Mouse (Mus musculus) spleen, postnatal 36 days (tissue): ENCODE results near the gene Pus7l.

Source experiments
- DNase-seq, 2 experiments: peaks; one replicate each; pipeline ENCODE4 v3.0.0; 2022; ENCODE audit warnings: low spot score in 2 of 2, mixed read lengths in 1 of 2

Pus7l gene

DNA sequence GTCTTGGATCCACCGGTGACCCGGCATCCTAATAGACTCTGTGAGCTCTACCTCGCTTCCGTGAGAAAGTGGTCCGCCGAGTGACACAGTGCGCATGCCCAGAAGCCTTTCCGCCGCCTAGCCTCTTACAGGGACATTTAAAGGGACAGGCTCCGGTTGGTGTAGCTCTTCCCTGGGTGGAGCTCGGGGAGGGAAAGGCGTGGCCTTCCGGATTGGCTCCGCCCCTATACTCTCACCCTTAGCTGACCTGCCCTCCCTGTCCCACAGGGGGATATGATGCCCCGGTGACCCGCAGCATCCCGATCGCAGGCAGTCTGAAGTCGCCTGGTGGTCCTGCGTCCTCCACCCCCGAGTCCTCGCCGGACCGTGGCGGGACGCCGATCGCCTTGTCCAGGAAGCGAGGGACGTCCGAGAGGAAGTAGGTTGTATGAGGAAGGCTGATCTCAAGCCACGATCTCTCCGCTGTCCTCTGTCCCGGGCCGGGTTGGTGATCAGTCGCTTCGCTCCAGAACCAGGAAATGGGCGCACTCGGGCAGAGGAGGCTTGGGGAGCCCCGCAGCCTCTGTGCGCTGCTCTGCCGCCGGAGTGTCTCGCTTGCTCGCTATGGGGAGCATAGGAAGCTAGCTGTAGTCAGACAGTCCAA, at the start of gene Pus7l, which contains the start of gene Irak4:
TSS of gene Pus7l (minus strand) at position 139 of the 643 bp plus-strand sequence.
TSS of gene Irak4 (plus strand) at position 235 of the 643 bp plus-strand sequence.
- DNase-seq: peak; percentile 93 to 94

DNA sequence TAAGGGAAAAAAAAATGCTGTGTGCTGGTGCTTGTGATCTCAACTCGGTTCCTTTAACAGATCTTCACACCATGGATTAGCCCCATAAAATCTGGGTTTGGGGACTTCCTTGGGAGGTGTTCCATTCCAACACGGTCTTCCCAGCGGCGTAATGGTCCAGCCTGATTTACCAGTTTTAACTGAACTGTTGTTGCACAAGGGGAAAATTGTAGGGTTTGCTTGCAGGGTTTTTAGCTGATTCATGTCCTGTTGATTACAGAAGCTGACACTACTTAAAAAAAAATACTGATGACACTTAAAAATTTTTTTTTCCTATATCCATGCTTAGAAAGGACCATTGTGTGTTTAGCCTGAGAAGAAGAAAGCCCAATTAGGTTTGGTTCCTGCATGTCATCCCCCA, 48.0 kb upstream of the Pus7l start:
- DNase-seq: no peak

DNA sequence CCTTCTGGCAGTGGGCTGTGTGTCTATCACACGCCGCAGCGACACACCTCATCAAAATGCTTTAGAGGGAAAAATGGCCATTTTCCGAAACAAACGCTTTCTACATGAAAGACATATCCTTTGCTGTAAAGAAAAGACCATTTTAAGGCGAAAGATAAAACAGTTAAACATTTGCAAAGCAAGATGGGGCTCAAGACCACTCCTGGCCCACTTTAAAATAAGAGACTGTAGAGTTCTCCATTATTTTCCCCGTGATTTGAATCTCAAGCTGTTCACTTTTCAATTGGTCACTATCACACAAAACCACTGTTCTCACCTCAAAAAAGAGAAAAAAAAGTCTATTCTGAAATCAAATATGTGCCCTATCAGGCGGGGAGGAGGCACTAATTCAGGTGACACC, 46.7 kb upstream of the Pus7l start:
- DNase-seq: no peak

DNA sequence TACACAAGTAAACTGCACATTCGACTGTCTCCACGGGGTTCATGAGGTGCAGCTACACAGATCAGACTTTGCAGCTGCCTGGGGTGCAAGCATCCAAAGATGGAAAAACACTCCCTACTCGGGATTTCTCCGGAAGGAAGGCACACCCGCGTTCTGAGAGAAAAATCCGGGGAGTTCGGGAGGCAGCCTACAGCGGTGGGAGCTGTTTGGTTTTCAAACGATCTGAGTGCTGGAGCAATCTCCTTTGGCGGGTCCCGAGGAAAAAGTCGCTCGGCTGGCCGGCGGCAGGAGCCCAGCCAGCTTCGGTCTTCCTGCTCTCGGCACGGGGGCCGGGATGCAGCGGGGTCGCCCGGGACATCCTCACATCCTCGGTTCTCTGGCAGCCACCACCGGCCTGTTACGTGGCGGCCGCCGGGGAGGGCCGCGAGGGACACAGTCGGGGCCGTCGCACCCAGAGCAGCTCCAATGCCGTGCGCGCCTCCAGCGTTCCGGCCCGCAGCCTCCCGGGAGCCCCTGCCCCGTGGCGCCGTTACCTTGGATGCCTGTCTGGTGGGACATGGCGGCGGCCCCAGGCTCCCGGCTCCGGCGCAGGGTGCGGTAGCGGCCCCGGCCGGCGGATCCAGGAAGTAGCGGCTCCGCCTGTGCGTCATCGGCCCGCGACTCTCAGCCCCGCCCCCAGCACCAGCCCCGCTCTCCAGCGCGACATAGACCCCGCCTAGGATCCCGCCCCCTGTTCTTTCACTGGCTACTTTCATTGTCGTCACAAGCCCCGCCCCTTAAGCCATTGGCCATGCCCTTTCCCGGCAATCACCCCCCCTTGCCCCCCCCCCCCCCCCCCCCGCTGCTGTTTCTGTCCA, 46.1 kb upstream of the Pus7l start, which contains the start of gene Twf1:
TSS of gene Twf1 (minus strand) at position 671 of the 857 bp plus-strand sequence.
- peak; percentile 97 for DNase-seq

DNA sequence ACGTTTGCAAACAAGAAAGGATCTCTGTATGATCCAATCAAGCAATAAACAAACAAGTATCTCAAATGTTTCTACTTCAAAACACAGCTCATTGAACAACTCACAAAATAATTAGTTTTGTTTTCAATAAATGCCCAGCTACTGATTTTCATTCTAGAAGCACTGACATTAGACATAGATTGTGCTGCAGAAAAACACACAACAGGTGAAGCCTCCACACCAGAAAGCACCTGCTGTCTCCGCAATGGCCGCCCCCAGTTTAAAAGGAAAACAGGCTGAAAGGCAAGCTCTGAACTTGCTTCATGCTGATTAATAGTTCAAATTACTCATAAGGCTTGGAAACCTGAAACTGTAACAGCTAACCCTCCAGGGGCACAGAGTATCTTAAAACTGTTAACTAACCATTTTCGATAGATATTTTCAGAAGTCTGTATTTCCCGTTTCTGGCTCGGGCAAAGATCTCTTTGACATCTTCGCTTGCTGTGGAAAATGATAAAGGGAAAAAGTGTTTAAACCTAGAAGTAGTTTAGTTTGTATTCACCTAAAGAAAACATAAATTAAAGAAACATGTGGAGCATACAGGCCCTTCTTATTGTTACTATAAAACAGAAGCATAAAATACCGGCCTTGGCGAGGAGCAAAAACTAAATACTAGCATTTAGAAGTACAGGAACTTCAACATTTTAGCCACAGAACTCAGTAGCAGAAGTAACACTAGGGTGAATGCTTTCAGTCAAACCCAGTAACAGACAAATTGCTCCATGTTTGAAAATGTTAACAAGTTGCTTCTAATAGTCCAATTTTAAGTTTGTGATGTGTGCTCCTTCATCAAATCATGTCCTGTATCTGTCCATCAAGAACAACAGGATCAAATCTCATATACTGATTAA, 44.7 kb upstream of the Pus7l start:
- DNase-seq: no peak

DNA sequence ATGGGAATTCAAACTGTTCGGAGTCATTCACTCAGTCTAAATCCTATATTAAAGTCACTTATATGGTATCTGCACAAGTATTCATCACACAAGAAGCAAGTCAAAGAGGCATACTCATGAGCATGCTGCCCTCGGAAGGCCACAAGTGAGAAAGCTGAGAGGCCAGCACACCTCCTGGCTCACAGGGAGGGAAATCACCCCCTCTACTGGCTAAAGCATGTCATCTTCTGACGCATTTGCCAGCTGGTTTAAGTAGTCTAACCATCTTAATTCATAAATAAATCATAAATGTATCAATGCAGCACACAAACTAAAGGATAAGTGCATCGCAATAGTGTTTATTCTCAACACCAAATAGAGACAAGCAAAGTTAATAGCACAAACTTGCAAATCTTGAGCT, 41.4 kb upstream of the Pus7l start:
- no peak for DNase-seq

DNA sequence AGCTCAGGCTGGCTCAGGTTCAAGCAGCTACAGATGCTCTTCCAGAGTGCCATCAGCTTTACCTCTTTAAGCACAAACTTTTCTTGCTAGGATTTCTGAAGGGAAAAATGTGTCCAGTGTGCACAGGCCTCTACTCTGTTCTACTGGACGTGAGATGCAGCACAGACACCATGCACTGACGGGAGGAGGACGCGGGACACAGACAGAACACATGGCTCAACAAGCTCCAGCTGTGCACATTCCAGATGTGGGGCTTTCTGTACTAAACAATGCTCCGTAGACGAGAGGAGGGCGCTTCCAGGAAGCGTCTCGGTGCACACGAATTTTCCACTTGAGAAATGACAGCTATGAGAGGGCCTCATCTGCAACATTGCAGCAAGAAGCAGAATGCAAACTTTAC, 39.8 kb upstream of the Pus7l start:
- no peak for DNase-seq

DNA sequence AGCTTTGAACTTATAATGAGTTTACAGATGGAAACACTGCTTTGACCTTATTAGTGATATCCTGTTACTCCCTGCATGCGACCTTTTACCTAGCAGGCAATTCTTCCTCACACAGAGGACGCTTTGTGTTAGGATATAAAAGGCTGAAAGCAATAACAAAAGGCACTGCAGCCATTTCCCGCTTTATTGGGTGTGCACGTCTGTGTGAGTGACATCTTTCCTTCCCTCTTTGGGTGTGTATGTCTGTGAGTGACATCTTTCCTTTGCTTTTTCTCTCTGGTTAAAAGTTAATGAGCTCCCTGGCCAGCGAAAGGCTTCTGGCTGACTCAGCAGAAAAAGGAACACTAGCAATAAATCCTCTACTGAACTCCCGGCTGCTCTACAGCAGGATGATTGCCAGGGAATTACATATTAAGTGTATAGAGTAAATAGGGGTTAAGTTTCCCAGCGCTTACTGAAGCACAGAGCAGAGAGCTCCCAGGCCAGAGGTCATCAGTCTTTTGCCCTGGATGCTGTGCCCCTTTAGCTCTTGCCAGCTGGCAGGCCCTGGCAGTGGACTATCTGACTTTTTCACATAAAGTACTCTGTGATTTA, 38.8 kb upstream of the Pus7l start:
- DNase-seq: no peak

DNA sequence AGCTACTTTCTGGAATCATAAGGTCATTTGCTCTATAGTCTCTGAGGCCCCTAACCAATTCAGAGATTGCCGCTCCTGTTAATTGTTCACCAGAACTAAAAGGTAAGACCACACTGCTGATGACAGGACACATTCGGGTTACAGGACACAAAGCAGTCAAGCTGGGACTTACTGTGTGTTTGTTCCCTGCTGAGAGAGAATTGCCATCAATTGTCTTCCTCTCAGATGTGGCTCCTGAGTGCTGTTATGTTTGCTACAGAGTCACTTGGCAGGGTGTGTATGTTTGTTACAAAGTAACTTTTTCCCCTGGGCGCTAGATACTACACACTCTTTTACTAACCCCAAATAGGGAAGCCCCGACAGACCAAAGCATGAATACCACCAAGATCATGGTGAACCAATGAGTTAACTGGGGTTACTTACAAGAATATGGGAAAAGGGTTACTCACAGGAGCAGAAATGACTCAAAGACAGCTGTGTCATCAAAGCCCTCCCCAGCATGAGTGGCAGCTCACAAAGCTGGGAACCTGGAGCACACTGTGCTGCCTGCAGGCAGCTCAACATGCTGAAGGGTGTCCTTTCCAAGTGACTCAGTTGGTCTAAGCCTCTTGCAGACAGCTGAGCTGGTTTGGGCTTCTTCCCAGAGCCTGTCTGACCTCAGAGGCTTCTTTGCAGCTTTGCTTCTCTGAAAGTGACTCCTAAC, 31.4 kb upstream of the Pus7l start:
- DNase-seq: no peak

DNA sequence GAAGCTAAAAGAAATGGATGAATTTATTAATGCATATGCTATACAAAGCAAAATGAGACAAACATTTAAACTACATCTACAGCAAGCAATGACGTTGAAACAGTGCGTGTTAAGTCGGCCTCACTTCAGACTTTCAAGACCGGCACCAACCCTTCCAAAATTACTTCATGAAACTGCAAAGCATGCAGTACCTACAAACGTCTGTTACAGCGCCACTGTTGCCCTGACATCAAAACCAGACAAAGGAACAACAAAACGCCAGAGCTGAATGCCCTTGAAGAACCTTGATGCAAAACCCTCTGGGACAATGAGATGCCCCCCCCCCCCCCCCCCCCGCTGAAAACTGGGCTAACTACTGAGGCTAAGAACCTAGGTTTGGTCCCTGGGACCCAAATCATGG, 29.4 kb upstream of the Pus7l start:
- no peak for DNase-seq

DNA sequence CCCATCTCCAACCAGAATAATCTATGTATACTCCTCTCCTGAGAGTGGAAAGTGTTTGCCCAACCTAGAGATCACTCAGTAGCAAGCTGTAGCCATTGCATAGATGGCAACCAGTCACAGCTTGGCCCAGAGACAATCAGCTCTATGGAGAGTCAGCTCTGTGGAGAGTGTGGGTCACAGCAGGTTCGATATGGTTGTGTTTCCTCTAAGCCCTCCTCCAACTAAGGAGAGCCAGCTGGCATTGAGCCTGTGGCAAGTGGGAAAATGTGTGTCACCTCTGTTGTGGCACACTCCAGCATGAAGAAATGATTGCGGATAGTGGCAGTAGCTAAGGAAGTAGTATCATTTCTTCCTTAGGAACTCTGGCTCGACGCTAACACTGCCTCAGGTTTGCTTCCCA, 28.2 kb upstream of the Pus7l start:
- DNase-seq: no peak

DNA sequence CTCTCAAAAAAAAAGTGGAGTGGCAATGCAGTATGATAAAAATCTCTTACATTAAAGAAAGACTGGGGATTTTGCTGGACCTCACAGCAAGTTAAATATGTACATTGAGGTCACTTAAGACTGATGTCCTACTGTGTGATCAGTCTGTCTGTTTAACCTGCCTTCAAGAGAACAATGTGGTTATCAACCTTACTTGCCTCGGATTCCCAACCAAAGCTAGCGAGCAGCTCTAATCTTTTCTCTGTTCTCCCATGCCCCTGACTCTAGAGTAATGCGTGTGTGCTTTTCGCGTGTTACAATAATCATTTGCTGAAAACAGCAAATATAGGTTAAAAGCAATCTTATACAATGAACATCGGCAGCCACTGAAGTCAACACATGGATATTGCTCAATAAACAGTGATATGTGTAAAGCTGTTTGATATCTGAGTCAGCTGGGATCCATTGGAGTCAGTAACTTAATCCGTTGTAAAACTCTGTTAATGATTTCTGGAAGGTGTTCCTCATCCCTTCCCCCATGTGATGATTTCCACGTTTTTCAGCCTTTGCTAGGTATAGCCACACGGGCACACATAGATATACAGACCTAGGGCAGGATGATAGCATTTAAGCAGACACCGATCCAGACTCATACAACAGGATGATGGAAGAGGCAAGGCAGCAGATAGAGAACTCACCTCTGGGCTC, 25.3 kb upstream of the Pus7l start:
- no peak for DNase-seq

DNA sequence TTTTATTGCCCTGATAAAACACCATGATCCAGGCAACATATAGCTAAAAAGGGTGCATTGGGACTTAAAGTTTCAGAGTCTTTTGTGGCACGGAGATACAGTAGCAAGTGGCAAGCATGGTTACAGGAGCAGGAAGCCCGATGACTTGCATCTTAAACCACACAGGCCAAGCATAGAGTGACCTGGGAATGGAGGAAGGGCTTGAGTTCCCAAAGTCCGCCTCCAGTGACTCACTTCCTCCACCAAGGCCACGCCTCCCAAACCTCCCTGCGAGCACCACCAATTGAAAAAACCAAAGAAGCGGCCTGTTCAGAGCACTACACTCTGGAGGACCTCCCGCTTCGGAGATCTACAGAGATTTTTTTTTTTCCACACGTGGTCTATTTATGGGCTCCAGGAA, 22.5 kb upstream of the Pus7l start:
- DNase-seq: peak in 1 of 2 experiments; percentile 9

DNA sequence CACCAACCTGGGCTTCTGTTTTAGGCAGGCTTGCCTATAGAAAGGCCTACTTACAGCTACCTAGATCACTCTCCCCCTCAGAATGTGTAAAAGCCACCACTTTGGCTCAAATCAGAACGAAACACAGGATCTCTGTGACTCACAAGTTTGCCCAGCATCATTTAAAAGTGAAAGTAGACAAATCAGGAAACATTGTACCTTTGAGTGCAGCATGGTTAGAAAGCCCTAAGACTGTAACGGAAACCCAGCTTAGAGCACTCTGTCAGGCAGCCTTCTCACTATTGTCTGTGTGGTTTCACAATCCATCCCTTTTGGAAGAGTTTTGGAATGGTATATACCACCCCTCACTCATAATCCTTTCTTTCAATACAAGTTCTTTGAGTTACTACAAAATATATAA, 21.6 kb upstream of the Pus7l start:
- no peak for DNase-seq

DNA sequence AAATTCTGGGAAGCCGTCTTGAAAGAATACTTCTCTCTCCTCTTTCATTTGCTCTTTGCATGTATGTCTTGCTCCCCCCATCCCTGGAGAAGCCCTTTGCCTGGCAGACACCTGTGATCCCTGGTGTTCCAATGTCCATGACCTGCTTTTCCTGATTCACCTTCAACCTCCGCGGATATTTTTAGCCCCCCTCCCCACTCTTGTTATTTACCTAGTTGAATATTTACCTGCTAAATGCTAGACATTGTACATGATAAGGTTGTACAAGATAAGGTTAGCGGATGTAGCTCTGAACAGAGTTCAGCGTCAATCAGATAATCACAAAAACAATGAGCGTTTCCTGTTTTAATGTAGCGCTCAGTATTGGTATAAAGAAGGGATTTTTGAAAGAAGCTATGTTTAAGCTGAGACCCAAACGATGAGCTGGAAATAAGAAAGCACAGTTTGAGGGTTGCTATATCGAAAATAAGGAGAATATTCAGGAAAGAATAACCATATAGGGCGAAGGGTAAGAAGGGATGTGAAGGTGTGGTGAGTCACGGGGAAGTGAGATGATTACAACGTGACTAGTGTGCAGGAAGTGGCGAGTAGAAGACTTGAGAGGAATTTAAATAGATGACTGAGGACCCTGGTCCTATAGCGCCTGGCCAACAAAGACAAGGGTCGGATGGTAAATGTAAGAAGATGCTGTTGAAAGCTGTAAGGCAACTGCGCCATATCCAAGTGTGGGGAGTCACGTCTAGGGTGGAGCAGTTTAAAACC, 15.7 kb upstream of the Pus7l start:
- no peak for DNase-seq

DNA sequence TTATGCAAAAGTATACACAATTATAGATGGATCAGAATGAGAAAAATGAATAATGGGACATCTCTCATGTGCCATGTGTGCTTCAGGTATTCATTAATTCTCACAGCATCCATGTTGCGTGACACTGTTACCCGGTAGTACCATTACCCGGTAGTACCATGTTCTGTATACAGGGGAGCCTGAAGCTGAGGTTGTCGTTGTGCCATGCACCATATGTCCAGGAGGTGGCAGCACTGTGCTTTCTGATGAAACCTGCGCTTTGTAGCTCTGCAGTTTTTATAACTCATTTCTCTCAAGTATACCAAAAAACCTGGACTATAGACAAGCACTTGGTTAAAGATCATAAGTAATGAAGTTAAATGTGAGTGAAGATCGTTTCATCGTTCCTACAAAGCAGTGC, 14.1 kb upstream of the Pus7l start:
- peak; percentile 61 to 70 for DNase-seq

DNA sequence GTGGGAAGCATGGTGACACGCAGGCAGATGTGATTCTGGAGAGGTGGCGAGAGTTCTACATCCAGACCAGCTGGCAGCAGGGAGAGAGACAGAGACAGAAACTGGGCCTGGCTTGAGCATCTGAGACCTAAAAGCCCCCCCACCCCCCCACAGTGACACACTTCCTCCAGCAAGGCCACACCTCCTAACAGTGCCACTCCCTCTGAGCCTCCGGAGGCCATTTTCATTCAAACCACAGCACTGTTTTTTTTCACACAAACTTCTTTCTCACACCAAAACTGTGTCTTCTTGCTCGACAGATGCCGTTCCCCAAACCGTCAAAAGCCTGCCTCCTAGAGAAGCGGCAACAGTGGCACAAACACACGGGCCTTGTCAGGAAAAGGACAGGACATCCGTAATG, 10.2 kb upstream of the Pus7l start:
- no peak for DNase-seq

DNA sequence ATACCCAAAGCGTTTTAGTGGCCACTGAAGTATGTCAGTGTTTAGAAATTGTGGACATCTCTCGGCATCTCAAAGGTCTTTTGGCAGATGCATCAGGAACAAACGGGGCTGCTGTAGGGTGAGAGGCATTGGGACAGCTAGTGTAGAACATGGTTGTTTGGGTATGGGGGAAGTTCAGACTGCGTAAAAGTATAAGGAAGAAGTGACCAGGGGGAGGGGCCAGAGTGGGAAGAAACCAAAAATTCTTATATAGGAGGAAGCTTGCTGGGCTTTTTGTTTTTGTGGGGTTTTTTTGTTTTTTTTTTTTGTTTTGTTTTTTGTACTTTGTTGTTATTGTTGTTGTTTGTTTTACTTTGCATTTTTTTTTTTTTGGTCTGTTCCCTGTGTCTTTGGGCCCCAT, 1.5 kb upstream of the Pus7l start:
- DNase-seq: no peak

DNA sequence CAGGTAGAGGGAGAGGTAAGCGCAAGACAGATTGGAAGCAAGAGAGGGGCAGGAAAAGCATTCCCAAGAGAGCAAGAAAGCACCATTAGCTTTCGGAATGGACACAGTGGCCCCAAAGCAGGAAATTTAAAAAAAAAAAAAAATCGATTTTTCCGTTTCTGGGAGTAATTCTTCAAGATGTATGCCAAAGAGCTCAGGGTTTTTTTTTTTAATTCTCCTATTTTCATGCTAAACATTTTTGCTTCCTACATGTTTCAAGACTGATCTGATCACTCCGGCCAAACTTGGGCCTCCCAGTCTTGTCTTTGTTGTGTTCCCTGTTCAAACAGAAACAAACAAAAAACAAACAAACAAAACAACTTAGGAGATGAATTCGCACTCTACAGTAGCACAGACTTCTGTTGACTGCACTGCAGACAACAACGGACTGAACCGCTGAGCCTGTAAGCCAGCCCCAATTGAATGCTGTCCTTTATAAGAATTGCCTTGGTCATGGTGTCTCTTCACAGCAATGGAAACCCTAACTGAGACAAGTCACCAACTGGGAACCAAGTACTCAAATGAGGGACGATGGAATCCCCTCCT, 797 bp upstream of the Pus7l start:
- no peak for DNase-seq
